Mouse (Mus musculus): ENCODE data around the gene Chad. TPM values are rescaled to one million over a fixed set of nuclear protein-coding genes. Genes with fewer than 3 reads are reported as not detected.

Gene Chad
- 0.94 and 1.3 TPM in 2 replicates for polyA plus RNA-seq (2015; fragmentation: Nextera tagmentation; extraction: Ambion mirVana)

DNA sequence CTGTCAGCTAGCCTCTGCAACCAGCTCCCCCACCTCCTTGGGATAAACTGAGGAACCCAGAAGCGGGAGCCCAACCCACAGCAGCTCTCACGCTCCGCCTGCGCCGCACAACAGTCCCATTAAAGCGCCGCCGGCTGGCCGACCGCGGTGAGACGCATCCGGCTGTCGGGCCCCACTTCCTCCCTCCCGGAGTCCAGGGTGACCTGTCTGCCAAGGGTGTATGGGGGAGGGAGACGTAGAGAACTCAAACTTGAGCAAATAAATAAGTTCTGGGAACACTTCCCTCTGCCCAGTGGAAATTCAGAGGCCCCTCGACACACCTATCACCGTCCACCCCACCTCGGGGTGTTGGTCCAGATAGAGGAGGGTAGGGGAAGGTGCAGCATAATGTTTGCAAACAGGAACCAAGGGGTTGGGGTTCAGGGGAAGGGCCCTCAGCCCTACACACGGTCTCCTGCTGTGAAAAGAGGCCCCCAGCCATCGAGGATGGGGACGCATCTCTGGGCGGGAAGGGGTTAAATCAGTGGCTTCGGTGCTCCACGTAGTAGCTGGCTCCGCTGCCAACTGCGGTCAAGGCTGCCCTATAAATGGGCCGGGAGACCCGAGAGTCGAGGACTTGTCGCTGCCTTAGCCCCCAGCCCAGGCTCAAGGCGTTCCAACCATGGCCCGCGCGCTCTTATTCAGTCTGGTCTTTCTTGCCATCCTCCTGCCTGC lies at the start of gene Chad:
Chad (plus strand) TSS at position 611 of the 714 bp plus-strand sequence.
- peak; percentile 39 for DNase-seq (ENCODE audit: low spot score)

DNA sequence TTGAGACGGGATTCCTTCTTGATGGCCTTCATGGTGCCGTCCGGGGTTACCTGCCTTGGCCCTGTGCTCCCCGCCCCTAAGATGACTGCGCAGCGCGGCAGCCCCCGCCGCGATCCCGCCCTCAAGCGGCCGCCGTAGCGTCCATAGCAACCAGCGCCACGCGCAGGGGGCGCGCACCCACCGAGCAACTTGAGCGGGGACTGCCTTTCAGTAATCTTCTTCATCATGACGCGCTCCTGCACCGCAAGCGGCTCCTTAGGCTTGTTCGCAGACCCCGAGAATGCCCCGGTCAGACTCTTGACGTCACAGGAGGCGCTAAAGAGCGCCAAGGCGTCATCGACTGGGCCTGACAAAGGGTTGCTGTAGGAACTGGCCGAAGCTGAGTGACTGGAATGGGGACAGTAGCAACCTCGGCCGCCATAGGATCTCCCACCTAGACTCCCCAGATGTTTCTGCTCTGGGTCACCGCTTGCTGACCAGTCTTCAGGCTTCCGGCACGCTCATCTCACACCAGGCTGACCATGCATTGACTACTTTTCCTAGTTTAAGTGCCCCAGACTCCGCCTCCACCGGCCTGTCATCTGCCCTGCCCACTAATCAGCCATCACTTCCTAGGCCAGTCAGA lies 43.5 kb upstream of the Chad start, which contains the start of gene Mycbpap:
Mycbpap (minus strand) TSS at position 524 of the 625 bp plus-strand sequence.
- DNase-seq (ENCODE audit: low spot score): peak; percentile 10

DNA sequence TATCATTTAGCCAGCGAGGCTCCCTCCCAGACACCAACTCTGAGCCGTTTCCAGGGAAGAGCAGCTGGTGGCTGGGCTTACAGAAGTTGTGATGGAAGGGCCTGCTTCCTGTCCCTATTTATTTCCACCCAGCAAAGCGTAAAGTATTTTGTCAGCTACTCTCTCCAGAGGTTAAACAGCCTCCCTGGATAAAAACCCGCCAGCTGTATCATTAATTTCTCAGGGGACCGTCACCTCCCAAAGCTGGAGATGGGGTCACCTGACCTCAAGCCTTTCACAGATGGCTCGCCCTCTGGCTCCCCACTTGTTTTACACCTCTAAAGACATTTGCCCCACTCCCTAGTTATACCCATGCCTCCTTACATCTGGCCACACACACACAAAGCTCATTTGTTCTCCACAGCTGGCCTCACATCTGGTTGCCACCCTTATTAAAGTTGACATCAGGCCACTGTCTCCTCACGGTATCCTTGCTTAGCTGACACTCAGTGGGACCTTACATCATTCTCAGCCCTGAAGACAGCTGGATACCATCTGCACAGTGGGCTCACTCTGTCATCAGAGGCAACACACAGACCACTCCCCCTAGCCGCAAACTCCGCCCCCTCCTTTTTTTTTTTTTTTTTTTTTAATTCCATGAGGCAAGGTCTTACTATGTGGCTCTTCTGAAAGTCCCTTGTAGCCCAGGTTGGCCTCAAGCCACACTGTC lies 38.5 kb upstream of the Chad start:
- DNase-seq (ENCODE audit: low spot score): no peak

DNA sequence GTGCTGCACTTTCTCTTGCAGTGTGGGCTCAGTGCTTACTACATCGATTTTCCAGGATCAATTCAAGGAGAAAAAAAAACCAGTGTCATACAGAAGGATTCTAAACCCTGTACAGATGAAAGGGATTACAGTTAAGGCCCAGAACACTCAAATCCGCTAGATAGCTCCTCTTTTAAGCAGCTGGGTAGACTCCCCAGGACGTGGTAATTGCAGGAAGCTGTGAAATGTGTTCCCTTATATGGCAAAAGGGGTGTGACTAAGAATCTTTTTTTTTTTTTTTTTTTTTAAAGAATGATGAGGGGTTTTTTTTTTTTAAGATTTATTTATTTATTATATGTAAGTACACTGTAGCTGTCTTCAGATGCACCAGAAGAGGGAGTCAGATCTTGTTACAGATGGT lies 36.0 kb upstream of the Chad start:
- no peak for DNase-seq (ENCODE audit: low spot score)

DNA sequence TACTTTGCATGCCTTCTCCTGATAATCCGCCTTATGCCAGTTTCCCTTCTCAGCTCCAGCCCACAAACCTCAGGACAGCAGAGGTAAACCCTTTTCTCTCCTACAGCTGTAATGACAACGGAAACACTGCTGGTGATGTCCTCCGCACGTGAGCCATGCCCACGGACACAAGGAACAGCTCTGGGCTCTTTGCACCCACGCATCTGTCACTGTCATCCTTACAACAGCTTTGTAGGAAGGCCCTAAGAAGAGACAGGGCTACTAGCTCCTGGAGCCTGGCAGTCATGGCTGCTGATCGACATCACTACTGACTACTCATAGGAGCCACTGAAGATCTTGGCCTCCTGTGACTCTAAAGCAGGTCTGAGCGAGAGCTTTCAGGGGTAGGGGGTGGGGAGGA lies 31.7 kb upstream of the Chad start:
- no peak for DNase-seq (ENCODE audit: low spot score)

DNA sequence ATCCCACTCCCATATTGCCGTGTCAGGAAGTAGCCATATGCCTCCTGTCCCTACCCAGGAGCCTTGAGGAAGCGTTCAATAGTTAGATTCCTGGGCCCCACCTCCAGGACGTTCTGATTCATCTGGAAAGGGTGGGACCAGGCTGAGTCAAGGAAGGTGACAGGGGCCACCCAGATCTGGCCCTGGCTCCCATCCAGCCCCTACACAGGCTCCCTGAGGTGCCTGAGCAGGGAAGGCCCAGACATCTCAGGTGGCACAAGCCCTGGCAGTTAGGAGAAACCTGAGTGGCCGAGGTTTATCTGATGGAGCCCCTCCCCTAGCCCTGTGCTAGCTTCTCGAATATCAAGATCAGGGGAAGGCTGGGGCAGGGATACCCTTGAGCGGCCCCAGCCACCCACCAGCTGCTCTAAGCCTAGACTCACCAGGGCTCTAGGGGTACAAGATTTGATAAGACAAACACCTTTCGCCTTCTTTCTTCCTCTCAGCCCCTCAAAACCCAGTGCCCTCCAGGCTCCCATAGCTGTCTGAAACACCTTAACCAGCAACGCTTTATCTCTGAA lies 26.0 kb upstream of the Chad start:
- no peak for DNase-seq (ENCODE audit: low spot score)

DNA sequence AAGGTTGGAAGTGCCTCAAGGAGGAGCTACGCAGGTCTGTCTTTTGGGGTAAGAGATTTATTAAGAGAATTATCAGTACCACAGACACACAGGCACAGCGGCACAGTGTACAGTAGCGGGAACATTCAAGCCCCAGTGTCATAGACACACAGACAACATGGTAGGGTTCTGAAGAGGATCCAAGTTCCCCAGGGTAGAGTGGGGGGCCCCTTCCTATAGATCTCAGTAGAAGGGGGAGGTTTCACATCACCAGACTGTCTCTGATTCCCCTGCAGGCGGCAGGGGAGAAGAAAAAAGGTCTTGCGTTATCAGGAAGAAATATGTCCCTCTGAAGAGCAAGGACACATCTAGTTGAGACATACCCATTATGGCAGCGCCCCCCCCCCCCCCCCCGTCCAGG lies 25.1 kb upstream of the Chad start:
- no peak for DNase-seq (ENCODE audit: low spot score)

DNA sequence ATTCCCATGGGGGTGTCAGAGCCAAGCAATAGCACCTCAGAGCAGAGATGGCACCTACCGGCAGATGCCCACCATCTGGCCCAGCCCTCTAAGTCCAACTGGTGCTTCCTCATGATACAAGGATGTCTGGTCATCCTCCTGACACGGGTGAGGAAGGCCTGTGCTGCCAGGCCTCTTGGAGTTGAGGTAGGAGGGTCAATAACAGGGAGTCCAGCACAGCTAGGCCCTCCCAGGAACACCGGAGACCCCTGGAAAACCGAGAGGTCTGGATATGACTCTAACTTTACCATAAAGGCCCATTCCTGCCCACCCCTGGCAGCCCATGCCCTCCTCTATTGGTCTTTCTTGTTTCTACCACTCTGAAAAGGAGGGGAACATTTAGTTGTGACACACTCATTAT lies 22.4 kb upstream of the Chad start:
- DNase-seq (ENCODE audit: low spot score): no peak

DNA sequence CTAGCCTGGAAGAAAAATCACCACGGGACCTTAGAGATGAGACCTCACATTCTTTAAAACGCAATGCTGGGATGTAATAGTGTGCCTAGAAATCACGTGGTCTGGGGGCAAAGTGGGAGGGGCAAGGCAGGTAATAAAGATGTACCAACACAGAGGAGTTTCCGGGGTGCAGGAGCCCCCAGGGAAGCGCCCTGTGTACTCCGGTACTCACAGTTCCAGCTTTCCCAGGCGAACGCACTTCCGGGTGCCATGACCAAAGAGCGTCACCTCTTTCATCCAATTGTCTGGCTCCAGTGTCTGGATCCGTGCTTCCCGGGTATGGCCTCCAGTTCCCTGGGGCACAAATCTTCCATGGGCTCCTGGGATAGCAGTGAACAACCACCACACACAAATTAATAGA lies 21.5 kb upstream of the Chad start:
- no peak for DNase-seq (ENCODE audit: low spot score)

DNA sequence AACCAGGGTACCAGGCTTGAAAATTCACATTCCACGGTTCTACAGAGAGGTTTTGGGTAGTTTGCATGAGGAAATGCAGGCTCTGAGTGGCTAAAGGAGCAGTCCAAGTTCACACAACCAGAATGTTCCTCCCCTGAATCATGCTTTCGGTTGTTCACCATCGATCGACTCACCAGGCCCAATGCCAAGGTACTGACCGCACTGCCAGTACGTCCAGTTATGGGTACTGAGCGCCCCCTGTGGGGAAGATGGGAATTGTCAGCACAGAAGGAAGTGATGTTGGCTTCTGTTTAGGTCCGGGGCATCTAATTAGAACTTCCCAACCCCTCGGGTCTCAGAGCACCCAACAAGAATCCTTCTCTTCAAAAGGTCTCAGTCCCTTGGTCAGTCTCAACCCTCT lies 20.9 kb upstream of the Chad start:
- DNase-seq (ENCODE audit: low spot score): peak; percentile 12

DNA sequence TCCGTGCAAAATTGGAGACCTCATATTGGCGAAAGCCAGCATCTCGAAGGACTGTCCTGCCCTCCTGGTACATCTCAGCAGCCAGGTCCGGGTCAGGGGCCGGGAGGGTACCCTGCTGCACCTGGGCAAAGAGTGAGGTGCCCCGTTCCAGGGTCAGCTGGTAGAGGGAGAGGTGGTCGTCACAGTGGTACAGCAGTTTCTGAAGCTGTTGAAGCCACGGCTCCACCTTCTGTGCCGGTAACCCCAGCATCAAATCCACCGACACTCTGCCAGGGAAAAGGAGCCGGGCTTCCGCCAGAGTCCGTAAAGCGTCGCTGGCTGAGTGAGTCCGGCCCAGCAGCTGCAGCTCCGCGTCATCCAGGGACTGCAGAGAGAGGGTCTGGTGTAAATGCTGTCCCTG lies 20.4 kb upstream of the Chad start:
- DNase-seq (ENCODE audit: low spot score): no peak

DNA sequence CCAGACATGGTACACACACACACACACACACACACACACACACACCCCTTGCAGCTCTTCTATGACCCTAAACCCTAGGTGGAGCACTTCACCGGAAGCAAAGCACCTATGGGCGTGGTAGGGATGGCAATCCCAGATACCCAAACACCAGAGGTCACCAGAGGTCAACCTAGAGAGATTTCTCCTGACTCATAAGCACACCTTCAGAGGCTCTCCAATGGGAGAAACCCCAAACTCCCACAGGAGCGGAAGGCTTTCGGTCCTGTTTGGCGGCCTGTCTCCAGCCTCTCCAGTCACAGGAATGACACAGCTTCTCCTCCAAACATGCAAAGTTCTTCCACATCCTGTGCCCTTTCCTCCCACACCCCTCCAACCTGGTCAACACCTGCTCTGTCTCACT lies 18.5 kb upstream of the Chad start:
- no peak for DNase-seq (ENCODE audit: low spot score)

DNA sequence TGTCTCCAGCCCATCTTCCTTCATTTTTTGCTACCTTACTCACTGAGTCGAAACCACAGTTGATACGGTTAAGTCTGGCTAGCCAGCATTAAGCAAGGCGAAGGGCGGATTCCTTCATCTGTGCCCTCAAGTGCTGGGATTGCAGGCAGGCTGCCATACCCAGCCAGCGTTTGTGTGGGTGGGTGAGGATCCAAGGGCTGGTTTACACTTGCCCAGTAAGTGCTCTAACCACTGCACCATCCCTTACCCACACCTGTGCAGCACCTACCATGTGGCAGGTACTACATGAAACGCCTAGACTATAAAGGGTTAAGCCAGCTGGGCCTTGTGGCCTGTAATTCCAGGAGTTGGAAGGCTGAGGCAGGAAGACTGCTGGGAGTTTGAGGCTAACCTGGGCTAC lies 17.6 kb upstream of the Chad start:
- DNase-seq (ENCODE audit: low spot score): no peak

DNA sequence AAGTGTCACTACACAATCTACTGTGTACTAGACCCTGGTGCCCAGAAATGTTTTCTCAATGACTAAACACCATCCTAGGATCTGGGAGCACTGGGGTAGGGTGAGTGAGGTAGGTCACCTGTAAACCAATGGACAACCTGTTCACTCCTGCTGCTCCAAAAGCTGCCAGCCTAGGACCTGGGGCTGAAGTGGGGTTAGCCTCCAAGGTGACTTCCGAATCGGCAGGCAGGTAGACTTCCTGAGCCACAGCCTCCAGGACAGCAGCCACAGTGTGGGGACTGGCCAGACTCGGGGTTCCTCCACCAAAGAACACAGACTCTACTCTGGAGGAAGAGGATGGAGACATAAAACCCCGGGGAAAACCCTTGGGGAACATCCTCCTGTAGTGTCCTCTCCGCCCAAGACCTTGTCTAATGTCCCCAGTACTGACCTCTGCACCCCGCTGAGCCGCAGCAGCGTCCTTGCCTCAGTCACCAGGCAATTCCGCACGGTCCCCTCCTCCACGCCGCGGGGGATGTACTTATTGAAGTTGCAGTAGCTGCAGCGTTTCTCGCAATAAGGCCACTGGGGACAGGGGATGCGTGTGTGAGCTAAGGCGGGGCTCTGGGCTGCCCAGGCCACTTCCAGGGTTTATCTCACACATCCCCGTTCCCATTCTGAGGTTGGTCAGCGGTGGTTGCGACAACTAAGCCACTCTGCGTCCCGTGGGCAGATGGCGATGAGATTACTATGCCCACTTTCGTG lies 16.6 kb upstream of the Chad start:
- DNase-seq (ENCODE audit: low spot score): peak; percentile 27

DNA sequence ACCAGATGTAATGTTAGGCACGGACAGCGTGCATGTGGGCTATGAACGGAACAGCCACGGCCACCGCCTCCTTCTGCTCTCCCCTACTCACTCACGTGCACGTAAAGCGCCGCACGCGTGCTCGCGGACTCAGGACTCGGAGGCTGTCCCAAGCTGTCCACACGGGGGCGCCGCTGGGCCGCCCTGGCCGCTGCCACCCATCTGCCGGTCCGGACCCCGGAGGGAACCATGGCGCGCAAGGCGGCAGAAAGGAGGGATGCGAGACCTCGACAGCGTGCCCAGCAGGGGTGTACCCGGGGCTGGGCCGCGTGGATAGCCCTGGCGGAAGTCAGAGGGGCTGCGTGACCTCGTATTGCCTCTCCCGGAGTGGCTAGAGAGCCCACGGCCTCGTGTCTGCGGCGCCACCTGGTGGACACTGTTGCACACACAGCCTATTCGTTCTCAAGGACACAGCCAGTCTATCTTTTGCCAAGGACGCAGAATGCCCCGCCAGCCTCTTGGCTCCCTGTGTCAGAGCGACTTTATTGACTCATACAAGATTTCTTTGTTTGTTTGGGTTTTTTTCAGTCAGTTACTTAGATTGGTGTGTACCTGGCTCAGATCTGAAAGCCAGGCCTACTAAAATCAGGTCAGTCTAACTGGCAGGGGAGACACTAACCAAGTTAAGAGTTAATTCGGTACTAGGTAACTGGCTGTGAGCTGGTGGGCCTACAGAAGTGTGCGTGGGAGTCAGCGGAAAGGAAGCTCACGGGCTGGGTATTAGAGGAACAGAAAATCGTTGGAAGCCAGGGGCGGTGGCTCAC lies 15.8 kb upstream of the Chad start, which contains the start of gene Rsad1:
Rsad1 (minus strand) TSS at position 368 of the 803 bp plus-strand sequence.
- peak; percentile 91 for DNase-seq (ENCODE audit: low spot score)

DNA sequence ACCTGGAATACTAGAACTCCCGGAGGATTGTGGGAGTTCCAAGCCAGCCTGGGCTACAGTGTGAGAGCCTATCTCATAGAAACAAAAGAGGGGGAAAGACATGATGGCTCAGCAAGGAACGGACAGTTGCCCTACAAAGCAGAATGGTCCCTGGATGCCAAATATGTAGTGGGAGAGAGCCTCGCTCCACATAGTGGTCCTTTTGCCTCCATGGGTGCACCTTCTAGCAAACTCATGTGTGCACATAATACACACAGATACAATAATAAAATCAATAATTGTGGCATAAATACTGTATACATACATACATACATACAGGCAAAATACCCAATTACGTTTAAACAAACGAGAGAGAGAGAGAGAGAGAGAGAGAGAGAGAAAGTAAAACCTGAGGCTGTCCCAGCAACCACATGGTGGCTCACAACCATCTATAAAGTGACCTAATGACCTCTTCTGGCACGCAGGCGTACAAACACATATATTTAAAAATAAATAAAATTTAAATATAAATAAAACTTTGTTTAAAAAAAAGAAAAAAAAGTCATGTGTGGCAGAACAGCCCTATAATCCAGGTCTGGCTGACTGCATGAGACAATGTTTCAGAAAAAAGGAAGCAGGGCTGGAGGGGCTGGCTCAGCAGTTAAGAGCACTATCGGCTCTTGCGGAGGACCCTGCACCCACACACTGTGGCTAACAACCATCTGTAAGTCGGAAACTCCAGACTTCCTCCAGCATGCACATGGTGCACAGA lies 15.0 kb upstream of the Chad start:
- no peak for DNase-seq (ENCODE audit: low spot score)

DNA sequence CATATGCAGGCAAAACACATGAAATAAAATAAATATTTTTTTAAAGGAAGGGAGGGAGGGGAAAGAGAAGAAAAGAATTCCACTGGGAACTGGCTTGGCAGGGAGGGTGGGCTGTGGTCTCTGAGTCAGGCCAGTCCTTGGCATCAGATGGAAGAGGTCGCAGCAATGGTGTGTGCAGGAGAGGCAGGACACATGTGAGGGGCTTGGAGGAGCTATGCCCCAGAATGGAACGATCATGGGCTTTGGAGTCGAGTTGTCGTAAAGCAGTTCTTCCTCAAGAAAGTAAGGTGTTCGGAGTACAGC lies 14.5 kb upstream of the Chad start:
- DNase-seq (ENCODE audit: low spot score): no peak

DNA sequence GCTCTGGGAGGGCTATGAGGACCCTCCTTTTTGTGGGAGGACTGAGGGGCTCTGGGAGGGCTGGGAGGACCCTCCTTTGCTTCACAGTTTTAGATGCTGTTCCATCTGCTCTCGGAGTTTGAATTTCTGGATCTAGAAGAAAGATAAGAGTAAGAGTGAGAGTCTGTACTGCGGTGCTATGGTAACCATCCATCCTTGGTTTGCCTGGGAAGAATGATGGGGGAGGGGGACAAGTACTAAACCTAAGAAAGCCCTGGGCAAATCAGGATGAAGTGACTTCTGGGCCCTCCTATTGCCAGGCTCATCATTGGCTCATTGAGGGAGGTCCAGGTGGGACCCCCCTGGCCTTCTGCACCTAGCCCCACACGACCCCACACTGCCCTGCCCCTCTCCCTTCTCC lies 6.6 kb upstream of the Chad start:
- DNase-seq (ENCODE audit: low spot score): no peak

DNA sequence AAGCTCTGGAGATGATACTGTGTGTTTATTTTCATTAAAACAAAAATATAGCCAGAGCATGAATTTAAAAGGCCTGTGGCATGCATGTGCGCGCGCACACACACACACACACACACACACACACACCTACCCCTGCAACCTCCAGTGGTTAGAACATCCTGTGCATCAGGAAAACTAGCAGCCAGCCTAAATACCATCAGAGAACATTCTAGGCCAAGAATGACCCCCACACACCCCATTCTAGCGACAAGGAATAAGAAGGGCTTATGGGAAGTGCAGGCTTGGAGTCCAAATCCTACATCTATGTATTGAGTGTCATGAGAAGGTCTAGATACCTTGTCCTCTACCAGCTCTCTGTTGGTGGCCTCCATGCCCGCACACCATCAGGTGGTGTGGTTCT lies 1.5 kb upstream of the Chad start:
- no peak for DNase-seq (ENCODE audit: low spot score)

DNA sequence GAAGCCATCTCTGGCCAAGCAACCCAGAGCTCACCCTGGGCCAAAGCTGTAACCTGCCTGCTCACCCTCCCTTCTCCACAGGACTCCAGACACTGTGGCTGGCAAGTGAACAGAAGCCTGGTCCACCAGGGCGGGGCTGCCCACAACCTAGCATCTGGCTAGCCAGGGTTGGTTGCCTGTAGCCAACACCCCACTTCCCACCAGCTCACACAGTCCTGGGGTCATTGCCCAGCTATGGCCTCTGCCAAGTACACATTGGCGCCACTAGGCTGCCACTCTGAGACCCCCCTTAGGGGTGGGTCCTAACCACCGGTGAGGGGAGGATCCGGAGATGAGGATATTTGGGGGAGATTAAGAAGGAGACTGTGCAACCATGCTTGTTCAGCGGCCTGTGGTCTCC lies 1.0 kb upstream of the Chad start:
- DNase-seq (ENCODE audit: low spot score): no peak

All from thymus, postnatal 0 days (tissue).